Mouse (Mus musculus) cerebellum, adult 2 months (tissue): ENCODE measurements around the gene Gpr132.

Experiments
- CTCF ChIP-seq: fragments of 200-500 bp; IDR thresholded peaks from 2 replicates; pipeline ENCODE4 v1.5.1; 2011; ENCODE audit warnings: low read depth, mild to moderate bottlenecking, control low read depth, low read length, moderate library complexity, borderline replicate concordance; ENCODE audit not compliant: insufficient read depth
- POLR2A ChIP-seq: fragments of 200-500 bp; IDR thresholded peaks from 2 replicates; pipeline ENCODE4 v1.6.1; 2011; ENCODE audit warnings: low read length, control low read depth, borderline replicate concordance; ENCODE audit not compliant: insufficient read depth

DNA sequence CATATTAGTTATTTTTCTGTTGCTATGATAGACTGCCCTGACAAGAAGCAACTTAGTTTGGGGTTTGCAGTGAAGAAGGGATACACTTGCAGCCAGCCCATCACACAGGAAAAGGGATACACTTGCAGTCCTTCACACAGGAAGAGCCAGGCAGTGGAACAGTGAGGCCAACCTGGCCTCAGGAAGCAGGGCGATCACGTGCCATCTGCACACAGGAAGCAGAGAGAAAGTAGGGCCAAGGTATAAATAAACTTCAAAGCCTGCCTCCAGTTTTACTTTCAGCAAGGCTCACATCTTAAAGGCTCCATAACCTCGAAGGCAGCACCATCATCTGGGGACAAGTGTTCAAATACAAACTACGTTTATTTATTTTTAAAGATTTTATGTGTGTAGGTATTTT, 44.8 kb downstream of the Gpr132 start:
- TF ChIP-seq CTCF (no peak), POLR2A (no peak)
